Mouse (Mus musculus): ENCODE measurements around the gene Sp140. TPM values are rescaled to one million over a fixed set of nuclear protein-coding genes. Genes with fewer than 3 reads are reported as not detected.
A peak's percentile ranks its signal among the peaks of the same experiment; 100 is the strongest.
"Not testable (repeated sequence)": the region's sequence is repeated elsewhere in the genome, so short reads cannot be mapped to it uniquely, and the experiment has no call there.

The Sp140 gene
- total and polyA plus RNA-seq, 2 experiments from 2014 or later, result 0.74 to 2.0 TPM

- not testable (repeated sequence) for H3K4me2 ChIP-seq (ENCODE audit: low read depth); DNase-seq; ATAC-seq; H3K9me3 ChIP-seq (ENCODE audit: low read length); H3K27ac ChIP-seq (ENCODE audit: low read depth, low read length); H3K4me1 ChIP-seq (ENCODE audit: insufficient read depth); H3K9ac ChIP-seq; H3K36me3 ChIP-seq (ENCODE audit: insufficient read depth); H3K27me3 ChIP-seq (ENCODE audit: insufficient read depth, low read length); H3K4me3 ChIP-seq (ENCODE audit: low read depth, low read length)
- WGBS, result 50% methylated on average over 1 of the region's 1 CpGs
Observed at GRCm38 (mm10) chr1:85618689-85619088, 18.5 kb downstream of the Sp140 start.

GRCm38 (mm10) chr1:85636936-85637335 lies 36.8 kb downstream of the Sp140 start:
- H3K36me3 ChIP-seq (ENCODE audit: insufficient read depth); ATAC-seq; H3K4me2 ChIP-seq (ENCODE audit: low read depth); H3K9ac ChIP-seq; DNase-seq; H3K4me3 ChIP-seq (ENCODE audit: low read depth, low read length); H3K9me3 ChIP-seq (ENCODE audit: low read length); H3K27me3 ChIP-seq (ENCODE audit: insufficient read depth, low read length); H3K27ac ChIP-seq (ENCODE audit: low read depth, low read length); H3K4me1 ChIP-seq (ENCODE audit: insufficient read depth): not testable (repeated sequence)
- WGBS, result 51% methylated on average over 3 of the region's 3 CpGs

GRCm38 (mm10) chr1:85638144-85638543 lies 38.0 kb downstream of the Sp140 start:
- H3K9ac ChIP-seq, DNase-seq: not testable (repeated sequence)

GRCm38 (mm10) chr1:85649881-85650280 lies 49.7 kb downstream of the Sp140 start, which contains the start of gene Sp100:
TSS of gene Sp100 (plus strand) at chr1:85649988.
- not testable (repeated sequence) for H3K4me3 ChIP-seq (ENCODE audit: low read depth, low read length); H3K27me3 ChIP-seq (ENCODE audit: insufficient read depth, low read length); H3K4me1 ChIP-seq (ENCODE audit: insufficient read depth); H3K4me2 ChIP-seq (ENCODE audit: low read depth); H3K27ac ChIP-seq (ENCODE audit: low read depth, low read length); ATAC-seq; H3K36me3 ChIP-seq (ENCODE audit: insufficient read depth); H3K9me3 ChIP-seq (ENCODE audit: low read length); H3K9ac ChIP-seq; DNase-seq
- WGBS, result 73% methylated on average over 6 of the region's 6 CpGs

More at GRCm38 (mm10) chr1:85638144-85638543, 38.0 kb downstream of the Sp140 start:
- not testable (repeated sequence) for H3K36me3 ChIP-seq (ENCODE audit: insufficient read depth); ATAC-seq; H3K4me2 ChIP-seq (ENCODE audit: low read depth); H3K9me3 ChIP-seq (ENCODE audit: low read length); H3K4me3 ChIP-seq (ENCODE audit: low read depth, low read length); H3K4me1 ChIP-seq (ENCODE audit: insufficient read depth); H3K27ac ChIP-seq (ENCODE audit: low read depth, low read length); H3K27me3 ChIP-seq (ENCODE audit: insufficient read depth, low read length)
- 83% methylated on average over 4 of the region's 4 CpGs for WGBS

- H3K9ac ChIP-seq; H3K36me3 ChIP-seq (ENCODE audit: insufficient read depth); DNase-seq; H3K4me2 ChIP-seq (ENCODE audit: low read depth); H3K27me3 ChIP-seq (ENCODE audit: insufficient read depth, low read length); ATAC-seq; H3K27ac ChIP-seq (ENCODE audit: low read depth, low read length); H3K4me3 ChIP-seq (ENCODE audit: low read depth, low read length); H3K4me1 ChIP-seq (ENCODE audit: insufficient read depth); H3K9me3 ChIP-seq (ENCODE audit: low read length): not testable (repeated sequence)
- WGBS, result 71% methylated on average over 3 of the region's 5 CpGs
Observed at GRCm38 (mm10) chr1:85650524-85650923, 50.3 kb downstream of the Sp140 start.

- not testable (repeated sequence) for H3K4me2 ChIP-seq (ENCODE audit: low read depth); H3K9me3 ChIP-seq (ENCODE audit: low read length); H3K27me3 ChIP-seq (ENCODE audit: insufficient read depth, low read length); H3K36me3 ChIP-seq (ENCODE audit: insufficient read depth); H3K27ac ChIP-seq (ENCODE audit: low read depth, low read length); H3K9ac ChIP-seq; H3K4me3 ChIP-seq (ENCODE audit: low read depth, low read length); H3K4me1 ChIP-seq (ENCODE audit: insufficient read depth); ATAC-seq
- 67% methylated on average over 13 of the region's 13 CpGs for WGBS
- DNase-seq, result peak; percentile 48
Observed at GRCm38 (mm10) chr1:85651770-85652275, 51.6 kb downstream of the Sp140 start.

DNA sequence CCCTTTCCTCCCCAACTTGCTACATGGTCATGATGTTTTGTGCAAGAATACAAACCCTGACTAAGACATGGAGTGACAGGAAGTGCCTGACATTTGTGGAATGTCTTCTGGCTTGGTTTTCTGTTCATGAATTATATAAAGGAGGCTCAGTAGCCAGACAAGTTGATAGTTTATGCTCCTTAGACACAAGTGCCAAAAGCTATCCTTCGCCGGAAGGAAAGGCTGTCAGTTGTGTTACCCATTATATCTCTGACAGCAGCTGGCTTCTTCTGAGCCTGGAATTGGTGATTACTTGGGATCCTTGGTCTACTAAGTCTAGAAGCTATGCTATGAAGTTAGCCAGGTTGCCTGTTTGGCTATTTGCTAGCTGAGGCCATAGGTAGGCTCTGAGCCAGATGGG lies 57.0 kb downstream of the Sp140 start:
- WGBS, result 92% methylated on average over 2 of the region's 2 CpGs
- H3K9me3 ChIP-seq (ENCODE audit: low read length); H3K4me3 ChIP-seq (ENCODE audit: low read depth, low read length); H3K4me2 ChIP-seq (ENCODE audit: low read depth); H3K27ac ChIP-seq (ENCODE audit: low read depth, low read length); H3K27me3 ChIP-seq (ENCODE audit: insufficient read depth, low read length); ATAC-seq; H3K4me1 ChIP-seq (ENCODE audit: insufficient read depth); H3K36me3 ChIP-seq (ENCODE audit: insufficient read depth); H3K9ac ChIP-seq; DNase-seq: not testable (repeated sequence)

GRCm38 (mm10) chr1:85664266-85664665 lies 64.1 kb downstream of the Sp140 start:
- no peak overlapping the region for H3K9ac ChIP-seq
- H3K27me3 ChIP-seq (ENCODE audit: insufficient read depth, low read length), result no peaks in the 10 kb centered on the region
- H3K27ac ChIP-seq (ENCODE audit: low read depth, low read length), result no peak overlapping the region
- ATAC-seq (no peak), DNase-seq (no peak)
- no peak for TF ChIP-seq CTCF (IDR thresholded peaks at IDR 0.05; ENCODE audit: low read depth)
- H3K4me3 ChIP-seq (ENCODE audit: low read depth, low read length), result no peak overlapping the region
- no peaks in the 10 kb centered on the region for H3K36me3 ChIP-seq (ENCODE audit: insufficient read depth)
- no peaks in the 10 kb centered on the region for H3K9me3 ChIP-seq (ENCODE audit: low read length)
- no peak overlapping the region for H3K4me2 ChIP-seq (ENCODE audit: low read depth)
- H3K4me1 ChIP-seq (ENCODE audit: insufficient read depth), result no peaks in the 10 kb centered on the region
